Mouse (Mus musculus): ENCODE data around the gene Gigyf2. TPM values are rescaled to one million over a fixed set of nuclear protein-coding genes. Genes with fewer than 3 reads are reported as not detected.
A peak's percentile ranks its signal among the peaks of the same experiment; 100 is the strongest.

The Gigyf2 gene
- polyA plus RNA-seq, 1 experiment from 2014 or later = 27.7 TPM

DNA sequence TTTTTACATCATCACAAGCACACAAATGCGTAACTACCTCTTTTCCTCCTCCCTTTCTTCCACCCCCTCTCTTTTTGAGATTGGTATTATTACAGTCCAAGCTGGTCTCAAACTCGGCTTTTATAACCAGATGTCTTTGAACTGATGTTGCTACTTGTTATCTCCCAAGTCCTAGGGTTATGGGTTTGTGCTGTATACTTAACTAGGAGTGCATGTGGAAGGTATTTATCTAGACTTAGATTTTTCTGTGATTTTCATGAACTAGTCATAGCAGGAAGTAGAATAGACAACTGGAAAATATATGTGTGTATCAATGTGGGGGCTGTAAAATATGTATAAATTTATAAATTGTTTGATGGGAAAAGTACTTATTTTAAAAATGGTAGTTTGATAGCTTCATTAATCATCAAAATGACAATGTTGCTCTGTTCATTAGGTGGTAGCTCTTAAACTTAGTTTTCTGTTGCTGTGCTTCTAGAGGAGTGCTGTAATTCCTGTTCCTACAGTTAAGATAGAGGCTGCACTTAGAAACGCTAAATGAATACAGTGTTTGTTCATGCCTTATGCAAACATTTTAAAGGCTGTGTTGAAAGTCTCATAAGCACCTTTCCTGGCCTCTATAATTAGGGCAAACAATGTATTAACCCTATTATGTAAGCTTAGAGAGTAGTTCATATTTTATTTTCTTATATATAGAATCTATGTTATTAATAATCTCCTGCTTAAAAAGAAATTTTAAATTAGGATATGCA lies 66.8 kb downstream of the Gigyf2 start:
- H3K36me3 ChIP-seq = peaks cover 41% of the 10 kb centered on the region
- no peak overlapping the region for H3K27ac ChIP-seq (replicated peaks)
- no peak overlapping the region for H3K9ac ChIP-seq
- ATAC-seq (ENCODE audit: extremely low read depth, insufficient number of reproducible peaks, low FRiP score, low TSS enrichment) = no peak
- no peak overlapping the region for H3K4me2 ChIP-seq
- H3K9me3 ChIP-seq = no peaks in the 10 kb centered on the region
- H3K4me1 ChIP-seq = peaks cover 17% of the 10 kb centered on the region
- no peak overlapping the region for H3K4me3 ChIP-seq
- H3K27me3 ChIP-seq (replicated peaks) = no peaks in the 10 kb centered on the region
- WGBS = 80% methylated on average over 3 of the region's 3 CpGs

DNA sequence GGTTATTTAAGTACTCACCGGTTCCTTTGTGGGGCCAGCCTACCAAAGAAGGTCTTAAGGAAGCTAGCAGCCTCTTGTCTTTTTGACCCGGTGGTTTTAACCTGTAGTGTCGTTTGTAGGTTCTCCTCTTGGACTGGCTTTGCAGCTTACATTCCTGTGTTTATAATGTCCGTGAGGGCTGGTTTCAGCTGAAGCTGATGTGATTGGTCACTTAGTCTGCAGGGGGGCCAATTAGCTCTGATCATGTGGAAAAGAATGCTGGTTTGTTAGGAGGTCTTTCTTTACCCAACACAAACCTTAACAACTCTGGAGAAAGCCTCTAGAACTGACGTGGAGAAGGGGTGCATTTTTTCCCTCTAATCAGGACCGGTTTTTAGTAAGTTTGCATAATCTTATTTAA lies 67.8 kb downstream of the Gigyf2 start, which contains the start of gene Kcnj13:
Gene Kcnj13 (minus strand): TSS at position 136 of the 400 bp plus-strand sequence.
- no peak within 1 kb of the TSS for H3K27ac ChIP-seq (replicated peaks)
- no peak for ATAC-seq (ENCODE audit: extremely low read depth, insufficient number of reproducible peaks, low FRiP score, low TSS enrichment)
- peaks cover 19% of the 10 kb centered on the region for H3K4me1 ChIP-seq
- H3K27me3 ChIP-seq (replicated peaks) = no peaks in the 10 kb centered on the region
- no peak within 1 kb of the TSS for H3K4me2 ChIP-seq
- WGBS = 58% methylated on average over 6 of the region's 6 CpGs
- no peak within 1 kb of the TSS for H3K4me3 ChIP-seq
- H3K9ac ChIP-seq = no peak within 1 kb of the TSS
- no peaks in the 10 kb centered on the region for H3K9me3 ChIP-seq
- peaks cover 40% of the 10 kb centered on the region for H3K36me3 ChIP-seq

DNA sequence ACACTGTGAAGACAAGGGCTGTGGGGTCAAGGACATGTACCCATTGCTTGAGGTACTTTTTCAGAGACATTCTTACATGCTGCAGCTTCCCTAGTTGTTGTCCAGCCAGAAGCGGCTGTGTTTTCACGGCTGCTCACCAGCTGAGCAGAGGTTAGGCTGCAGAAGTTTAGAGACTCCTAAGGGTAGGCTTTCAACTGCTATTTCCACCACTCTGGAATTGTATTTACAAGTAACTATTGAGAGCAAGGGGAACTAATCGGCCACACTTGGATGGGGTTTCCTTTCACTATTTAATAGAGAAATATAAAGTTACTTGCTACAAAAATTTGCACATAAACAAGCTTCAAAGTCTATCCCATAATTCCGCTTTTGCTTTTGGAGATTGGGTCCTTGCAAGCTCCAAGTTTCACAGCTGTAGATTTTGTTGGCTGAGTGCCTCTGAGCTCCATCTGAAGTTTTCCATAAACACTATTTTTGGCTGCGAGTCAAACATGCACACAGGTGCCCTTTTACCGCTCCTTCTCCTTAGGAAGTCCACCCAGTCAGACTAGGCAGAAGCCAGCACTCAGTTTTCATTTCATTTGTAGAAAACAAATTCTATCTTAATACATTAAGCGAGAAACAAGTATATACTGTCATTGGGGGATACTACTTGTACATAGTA lies 70.3 kb downstream of the Gigyf2 start:
- Histone ChIP-seq H3K4me2 (no peak overlapping the region), H3K9me3 (no peaks in the 10 kb centered on the region), H3K36me3 (peaks cover 17% of the 10 kb centered on the region), H3K9ac (no peak overlapping the region), H3K4me3 (no peak overlapping the region), H3K27ac (replicated peaks) (peak overlapping the region; percentile 73), H3K4me1 (peaks cover 19% of the 10 kb centered on the region), H3K27me3 (replicated peaks) (no peaks in the 10 kb centered on the region)
- ATAC-seq (ENCODE audit: extremely low read depth, insufficient number of reproducible peaks, low FRiP score, low TSS enrichment) = no peak
- 64% methylated on average over 7 of the region's 7 CpGs for WGBS

DNA sequence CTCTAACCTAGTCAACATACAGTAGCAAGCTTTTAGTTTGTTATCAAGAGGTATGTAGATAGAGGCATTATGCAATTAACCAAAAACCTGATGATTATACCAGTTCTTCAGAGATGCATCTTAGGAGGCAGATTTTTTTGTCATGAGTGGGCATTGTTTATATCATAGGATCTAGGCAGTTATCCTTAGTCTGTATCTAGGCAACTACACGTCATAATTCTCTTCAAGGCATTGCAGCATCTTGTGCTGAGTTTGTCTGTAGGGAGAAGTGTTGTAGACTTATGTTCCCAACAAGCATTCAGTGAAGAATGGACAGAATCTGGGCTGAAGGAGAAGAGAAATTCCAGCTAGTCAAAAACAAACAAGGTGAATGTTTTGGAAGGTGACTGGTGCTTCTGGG lies 77.9 kb downstream of the Gigyf2 start:
- H3K4me2 ChIP-seq = no peak overlapping the region
- H3K36me3 ChIP-seq = peaks cover 56% of the 10 kb centered on the region
- ATAC-seq (ENCODE audit: extremely low read depth, insufficient number of reproducible peaks, low FRiP score, low TSS enrichment) = no peak
- no peak overlapping the region for H3K27ac ChIP-seq (replicated peaks)
- WGBS = 89% methylated on average over 1 of the region's 1 CpGs
- H3K27me3 ChIP-seq (replicated peaks) = no peaks in the 10 kb centered on the region
- H3K4me1 ChIP-seq = no peaks in the 10 kb centered on the region
- no peaks in the 10 kb centered on the region for H3K9me3 ChIP-seq
- no peak overlapping the region for H3K4me3 ChIP-seq
- no peak overlapping the region for H3K9ac ChIP-seq

DNA sequence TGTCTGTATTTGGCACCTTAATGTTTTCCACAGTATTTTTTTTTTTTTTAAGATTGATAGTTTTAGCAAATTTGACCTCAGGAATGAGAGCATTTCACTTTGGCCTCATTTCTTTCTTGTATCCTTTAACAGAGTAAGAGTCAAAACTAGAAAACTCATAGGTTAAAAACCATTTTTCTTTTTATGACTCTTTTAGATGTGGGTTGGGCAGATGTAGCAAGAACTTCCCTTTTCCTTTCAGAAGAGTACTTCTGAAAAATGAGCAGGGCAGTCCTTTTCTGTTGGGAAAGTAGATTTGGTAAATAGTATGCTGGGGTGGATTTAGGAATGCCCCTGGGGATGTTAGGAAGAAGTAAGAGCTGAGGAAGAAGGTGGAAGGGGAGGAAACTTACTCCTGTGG lies 79.2 kb downstream of the Gigyf2 start:
- no peaks in the 10 kb centered on the region for H3K9me3 ChIP-seq
- no peak overlapping the region for H3K9ac ChIP-seq
- ATAC-seq (ENCODE audit: extremely low read depth, insufficient number of reproducible peaks, low FRiP score, low TSS enrichment) = no peak
- no peak overlapping the region for H3K4me2 ChIP-seq
- H3K36me3 ChIP-seq = peaks cover 67% of the 10 kb centered on the region
- no peaks in the 10 kb centered on the region for H3K27me3 ChIP-seq (replicated peaks)
- H3K4me1 ChIP-seq = no peaks in the 10 kb centered on the region
- no peak overlapping the region for H3K27ac ChIP-seq (replicated peaks)
- H3K4me3 ChIP-seq = no peak overlapping the region

DNA sequence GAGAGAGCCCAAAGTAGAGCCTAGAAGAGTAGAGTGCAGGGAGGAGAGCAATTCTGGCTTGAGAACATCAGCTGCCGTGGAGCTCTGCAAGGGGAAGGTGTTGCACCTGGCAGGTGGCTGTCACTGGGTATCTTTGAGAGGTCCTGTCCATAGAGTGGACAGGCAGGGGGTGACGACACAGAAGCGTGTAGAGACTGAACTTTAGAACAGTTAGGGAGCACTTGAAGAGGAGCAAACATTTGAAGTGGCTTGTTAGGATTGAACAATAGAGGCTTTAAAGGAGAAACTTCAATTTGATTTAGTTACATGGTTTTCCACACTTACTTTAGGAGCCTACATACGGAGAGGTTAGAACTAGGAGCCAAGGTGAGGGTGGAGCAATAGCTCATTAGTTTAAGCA lies 82.6 kb downstream of the Gigyf2 start:
- no peak overlapping the region for H3K4me2 ChIP-seq
- WGBS = 85% methylated on average over 4 of the region's 4 CpGs
- H3K27me3 ChIP-seq (replicated peaks) = no peaks in the 10 kb centered on the region
- peaks cover 90% of the 10 kb centered on the region for H3K36me3 ChIP-seq
- no peak for ATAC-seq (ENCODE audit: extremely low read depth, insufficient number of reproducible peaks, low FRiP score, low TSS enrichment)
- H3K9me3 ChIP-seq = no peaks in the 10 kb centered on the region
- no peaks in the 10 kb centered on the region for H3K4me1 ChIP-seq
- no peak overlapping the region for H3K27ac ChIP-seq (replicated peaks)
- H3K9ac ChIP-seq = no peak overlapping the region
- H3K4me3 ChIP-seq = no peak overlapping the region

DNA sequence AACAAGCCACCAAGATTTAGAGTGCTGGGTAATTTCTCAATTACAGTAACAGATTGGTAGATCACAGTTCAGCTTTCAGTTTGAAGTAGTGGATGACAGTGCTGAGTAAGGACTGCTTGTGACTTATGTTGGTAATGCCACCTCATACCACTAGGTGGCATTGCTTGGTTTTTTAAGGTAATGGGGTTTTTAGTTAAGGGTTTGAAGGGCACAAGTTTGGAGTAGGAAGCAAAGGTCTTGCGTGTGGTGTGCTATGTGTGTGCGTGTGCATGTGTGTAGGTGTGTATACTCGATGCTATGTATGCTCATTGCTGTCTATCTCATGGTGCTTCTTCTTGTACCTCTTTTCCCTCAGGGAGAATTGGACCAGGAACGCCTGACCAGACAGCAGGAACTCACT lies 91.9 kb downstream of the Gigyf2 start:
- H3K9ac ChIP-seq = no peak overlapping the region
- no peaks in the 10 kb centered on the region for H3K4me1 ChIP-seq
- no peak for ATAC-seq (ENCODE audit: extremely low read depth, insufficient number of reproducible peaks, low FRiP score, low TSS enrichment)
- peaks cover 72% of the 10 kb centered on the region for H3K36me3 ChIP-seq
- no peak overlapping the region for H3K4me2 ChIP-seq
- H3K9me3 ChIP-seq = no peaks in the 10 kb centered on the region
- H3K27ac ChIP-seq (replicated peaks) = no peak overlapping the region
- H3K27me3 ChIP-seq (replicated peaks) = no peaks in the 10 kb centered on the region
- WGBS = 78% methylated on average over 4 of the region's 4 CpGs
- no peak overlapping the region for H3K4me3 ChIP-seq

DNA sequence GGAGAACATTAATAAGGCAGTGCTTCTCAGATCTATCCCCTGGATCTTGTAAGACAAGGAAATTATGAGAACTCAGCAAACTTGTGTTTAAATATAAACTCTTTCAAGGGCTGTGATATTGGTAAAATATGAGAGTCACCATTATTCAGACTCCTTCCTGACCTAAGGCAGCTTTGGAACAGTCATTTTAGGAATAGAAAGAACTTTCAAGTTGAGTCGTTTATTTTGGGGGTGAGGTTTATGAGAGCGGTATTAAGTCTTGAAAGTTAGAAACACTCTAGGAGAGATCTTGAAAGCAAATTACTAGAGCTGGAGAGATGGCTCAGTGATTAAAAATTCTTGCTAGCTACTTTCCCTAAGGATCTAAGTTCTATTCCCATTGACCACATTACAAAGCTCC lies 108.3 kb downstream of the Gigyf2 start:
- H3K27me3 ChIP-seq (replicated peaks) = no peaks in the 10 kb centered on the region
- no peaks in the 10 kb centered on the region for H3K4me1 ChIP-seq
- no peak overlapping the region for H3K4me3 ChIP-seq
- H3K27ac ChIP-seq (replicated peaks) = no peak overlapping the region
- 99% methylated on average over 2 of the region's 2 CpGs for WGBS
- H3K9me3 ChIP-seq = no peaks in the 10 kb centered on the region
- ATAC-seq (ENCODE audit: extremely low read depth, insufficient number of reproducible peaks, low FRiP score, low TSS enrichment) = no peak
- no peak overlapping the region for H3K9ac ChIP-seq
- H3K4me2 ChIP-seq = no peak overlapping the region
- H3K36me3 ChIP-seq = peaks cover 86% of the 10 kb centered on the region

DNA sequence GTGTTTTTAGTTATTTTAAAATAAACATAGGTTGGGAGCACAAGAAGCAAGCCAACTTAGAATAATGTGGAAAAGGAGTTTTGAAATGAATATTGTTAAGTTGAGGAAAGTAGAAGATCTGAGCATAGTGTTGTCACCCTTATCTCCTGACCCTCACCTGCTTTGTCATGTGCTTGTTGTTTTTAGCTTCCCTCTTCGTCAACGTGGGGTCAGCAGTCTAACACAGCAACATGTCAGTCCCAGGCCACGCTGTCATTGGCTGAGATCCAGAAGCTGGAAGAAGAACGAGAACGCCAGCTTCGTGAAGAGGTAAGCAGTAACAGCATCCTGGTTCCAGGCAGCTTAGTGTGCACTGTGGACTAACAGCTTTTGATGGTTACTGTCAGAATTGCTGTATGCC lies 109.8 kb downstream of the Gigyf2 start:
- Histone ChIP-seq H3K4me2 (no peak overlapping the region), H3K36me3 (peaks cover 86% of the 10 kb centered on the region), H3K9me3 (no peaks in the 10 kb centered on the region), H3K9ac (no peak overlapping the region), H3K27ac (replicated peaks) (no peak overlapping the region), H3K27me3 (replicated peaks) (no peaks in the 10 kb centered on the region), H3K4me3 (no peak overlapping the region), H3K4me1 (no peaks in the 10 kb centered on the region)
- no peak for ATAC-seq (ENCODE audit: extremely low read depth, insufficient number of reproducible peaks, low FRiP score, low TSS enrichment)
- WGBS = 37% methylated on average over 6 of the region's 6 CpGs

DNA sequence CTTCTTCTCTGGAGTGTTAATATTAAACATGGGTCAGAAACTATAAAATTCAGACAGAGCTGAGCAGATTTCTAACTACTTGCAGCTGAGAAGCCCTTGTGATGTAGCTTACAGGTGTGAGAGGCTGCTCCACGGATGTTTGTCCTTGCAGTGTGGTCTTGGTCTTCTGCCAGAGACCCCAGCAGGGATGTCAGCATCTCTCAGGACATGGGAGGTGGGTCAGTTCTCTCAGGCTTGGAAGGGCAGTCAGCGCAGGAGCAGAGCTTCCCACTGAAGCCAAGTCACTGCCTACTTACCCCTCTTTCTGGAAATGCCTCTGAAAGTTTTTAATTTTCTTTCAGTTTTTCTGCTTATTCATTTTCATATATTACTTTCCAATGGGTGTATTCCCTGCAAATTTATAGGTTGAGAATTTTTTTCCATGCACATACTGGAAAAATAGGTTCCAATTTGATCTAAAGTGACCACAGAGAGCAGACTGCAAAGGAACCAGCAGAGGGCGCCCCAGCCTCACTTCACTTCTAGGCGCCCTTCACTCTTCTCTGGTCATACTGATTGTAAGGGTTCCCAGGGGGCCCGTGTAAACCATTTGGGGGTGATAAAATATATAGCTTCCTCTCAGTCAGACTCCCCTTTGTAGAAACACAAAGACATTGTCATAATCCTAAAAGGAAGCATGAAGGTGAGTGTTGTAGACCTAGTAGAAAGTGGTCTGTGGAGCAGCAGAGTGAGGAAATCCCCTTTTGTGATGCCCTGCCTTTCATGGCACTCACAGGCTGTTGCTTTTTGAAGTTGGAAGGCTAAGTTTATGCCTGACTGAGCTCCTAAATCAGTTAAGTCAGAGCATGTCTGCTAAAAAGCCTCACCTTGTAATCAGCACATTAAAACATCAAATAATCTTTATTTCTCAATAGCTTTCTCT lies 120.6 kb downstream of the Gigyf2 start:
- Histone ChIP-seq H3K4me2 (no peak overlapping the region), H3K9ac (no peak overlapping the region), H3K4me3 (no peak overlapping the region), H3K27me3 (replicated peaks) (no peaks in the 10 kb centered on the region), H3K27ac (replicated peaks) (no peak overlapping the region), H3K36me3 (peaks cover 90% of the 10 kb centered on the region), H3K4me1 (no peaks in the 10 kb centered on the region), H3K9me3 (no peaks in the 10 kb centered on the region)
- WGBS = 37% methylated on average over 5 of the region's 5 CpGs
- no peak for ATAC-seq (ENCODE audit: extremely low read depth, insufficient number of reproducible peaks, low FRiP score, low TSS enrichment)

DNA sequence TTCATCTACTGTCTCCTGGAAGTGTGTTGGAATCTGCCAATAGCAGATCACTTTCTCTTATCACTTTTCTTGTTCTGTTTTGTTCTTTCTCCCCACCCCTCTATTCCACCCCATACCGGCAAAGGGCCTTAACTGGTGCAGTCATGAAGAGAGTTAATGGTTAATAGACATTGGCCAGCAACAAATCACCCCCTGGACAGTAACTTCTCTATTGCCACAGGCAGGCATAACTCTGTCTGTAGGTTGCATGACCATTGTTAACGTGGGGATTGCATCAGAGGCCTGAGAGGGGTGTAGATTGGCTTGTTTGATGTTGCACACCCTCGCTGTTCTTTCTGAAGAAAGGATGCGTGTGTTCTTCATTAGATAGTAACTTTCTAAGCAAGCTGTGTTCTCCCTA lies 122.6 kb downstream of the Gigyf2 start:
- Histone ChIP-seq H3K4me2 (no peak overlapping the region), H3K4me1 (no peaks in the 10 kb centered on the region), H3K9me3 (no peaks in the 10 kb centered on the region), H3K27me3 (replicated peaks) (no peaks in the 10 kb centered on the region), H3K36me3 (peaks cover 70% of the 10 kb centered on the region), H3K27ac (replicated peaks) (no peak overlapping the region), H3K9ac (no peak overlapping the region), H3K4me3 (no peak overlapping the region)
- no peak for ATAC-seq (ENCODE audit: extremely low read depth, insufficient number of reproducible peaks, low FRiP score, low TSS enrichment)
- whole genome bisulfite sequencing = 90% methylated on average over 4 of the region's 4 CpGs
